19 mouse cellular contexts compared by ENCODE assay signal in genomic region chr1:78688149-78688548, GRCm38 (mm10). TPM values are rescaled to one million over a fixed set of nuclear protein-coding genes. Genes with fewer than 3 reads are reported as not detected.
DNase-seq lines count a peak whose midpoint lies in the region; ATAC-seq and TF ChIP-seq lines count a peak whose summit lies in the region.
"Had no signal": no experiment of that assay in that cellular context is flagged by ENCODE, and none has a peak within 500 bp of the region (broad histone marks: within the 10 kb centered on the region; RNA-seq: fewer than 3 reads in every experiment).

No protein-coding gene starts in this region.

- H3K36me3 ChIP-seq in kidney, postnatal 0 days (ENCODE audit: insufficient read depth, low read length): peaks cover 12% of the 10 kb centered on the region
- H3K36me3 ChIP-seq in kidney, embryonic 15.5 days: peaks cover 40% of the 10 kb centered on the region
- H3K36me3 ChIP-seq in midbrain, postnatal 0 days (ENCODE audit: insufficient read depth, low read length): peaks cover 11% of the 10 kb centered on the region
- H3K36me3 ChIP-seq in midbrain, embryonic 10.5 days: peaks cover 62% of the 10 kb centered on the region

- peak; percentile 35; the same call in 1 of the 2 replicates for TF ChIP-seq CTCF in kidney, postnatal 0 days (IDR thresholded peaks at IDR 0.05; ENCODE audit: low read depth)
- peak; percentile 48 for TF ChIP-seq CTCF in midbrain, postnatal 0 days (IDR thresholded peaks at IDR 0.05)

- H3K9ac ChIP-seq in kidney, postnatal 0 days (ENCODE audit: low read depth, low read length): no peak overlapping the region
- no peak overlapping the region for H3K9ac ChIP-seq in kidney, embryonic 15.5 days
- H3K9ac ChIP-seq in midbrain, postnatal 0 days (replicated peaks; ENCODE audit: low read length, poor library complexity, severe bottlenecking): no peak overlapping the region
- H3K9ac ChIP-seq: forebrain, embryonic 15.5 days; midbrain, embryonic 12.5 days; stomach, embryonic 15.5 days had no signal

- ATAC-seq in kidney, postnatal 0 days (replicated peaks; ENCODE audit: low FRiP score, low read depth): no peak
- no peak for ATAC-seq in kidney, embryonic 15.5 days (replicated peaks; ENCODE audit: low FRiP score)
- ATAC-seq in midbrain, postnatal 0 days (ENCODE audit: low FRiP score): no peak
- ATAC-seq: forebrain, embryonic 15.5 days; hindbrain, embryonic 16.5 days had no signal

- no peaks in the 10 kb centered on the region for H3K4me1 ChIP-seq in kidney, postnatal 0 days (replicated peaks; ENCODE audit: insufficient read depth, low read length)
- no peaks in the 10 kb centered on the region for H3K4me1 ChIP-seq in kidney, embryonic 15.5 days
- H3K4me1 ChIP-seq in midbrain, postnatal 0 days (ENCODE audit: insufficient read depth, low read length): no peaks in the 10 kb centered on the region
- no peaks in the 10 kb centered on the region for H3K4me1 ChIP-seq in midbrain, embryonic 10.5 days
- H3K4me1 ChIP-seq: forebrain, embryonic 15.5 days; midbrain, embryonic 12.5 days; stomach, embryonic 15.5 days had no signal

- H3K4me2 ChIP-seq in kidney, postnatal 0 days (ENCODE audit: low read length): no peak overlapping the region
- no peak overlapping the region for H3K4me2 ChIP-seq in kidney, embryonic 15.5 days
- H3K4me2 ChIP-seq in midbrain, postnatal 0 days (ENCODE audit: low read depth, low read length, poor library complexity, severe bottlenecking): no peak overlapping the region
- H3K4me2 ChIP-seq: forebrain, embryonic 15.5 days; midbrain, embryonic 12.5 days; stomach, embryonic 15.5 days had no signal

- no peak overlapping the region for H3K27ac ChIP-seq in kidney, postnatal 0 days
- H3K27ac ChIP-seq in kidney, embryonic 15.5 days: no peak overlapping the region
- H3K27ac ChIP-seq in midbrain, postnatal 0 days (ENCODE audit: low read depth, low read length): no peak overlapping the region
- H3K27ac ChIP-seq in midbrain, embryonic 10.5 days (replicated peaks): no peak overlapping the region
- H3K27ac ChIP-seq: forebrain, embryonic 15.5 days; midbrain, embryonic 12.5 days; stomach, embryonic 15.5 days had no signal

- H3K4me3 ChIP-seq in kidney, postnatal 0 days (replicated peaks; ENCODE audit: low read depth, low read length): no peak overlapping the region
- H3K4me3 ChIP-seq in kidney, embryonic 15.5 days (replicated peaks): no peak overlapping the region
- H3K4me3 ChIP-seq in midbrain, postnatal 0 days (ENCODE audit: low read depth, low read length): no peak overlapping the region
- no peak overlapping the region for H3K4me3 ChIP-seq in midbrain, embryonic 10.5 days
- H3K4me3 ChIP-seq: forebrain, embryonic 15.5 days; midbrain, embryonic 12.5 days; stomach, embryonic 15.5 days had no signal

- H3K27me3 ChIP-seq in kidney, postnatal 0 days (ENCODE audit: insufficient read depth, low read length): no peaks in the 10 kb centered on the region
- no peaks in the 10 kb centered on the region for H3K27me3 ChIP-seq in kidney, embryonic 15.5 days
- H3K27me3 ChIP-seq in midbrain, postnatal 0 days (ENCODE audit: insufficient read depth, low read length): no peaks in the 10 kb centered on the region
- no peaks in the 10 kb centered on the region for H3K27me3 ChIP-seq in midbrain, embryonic 10.5 days (ENCODE audit: low read depth, poor library complexity, severe bottlenecking)
- H3K27me3 ChIP-seq: forebrain, embryonic 15.5 days; midbrain, embryonic 12.5 days; stomach, embryonic 15.5 days had no signal

- peak; percentile 12 for DNase-seq in embryo, embryonic 11 days
- DNase-seq in embryo, embryonic 10 days (ENCODE audit: low spot score): no peak
- DNase-seq in kidney, postnatal 0 days (ENCODE audit: low spot score): no peak
- DNase-seq in midbrain, postnatal 0 days (ENCODE audit: low spot score): no peak
- DNase-seq in midbrain, embryonic 10.5 days (ENCODE audit: low spot score): no peak
- no peak for DNase-seq in yolk sac, embryonic 10.5 days (ENCODE audit: low spot score)
- DNase-seq: adrenal gland, postnatal 10 days; B cell, adult 2 months; cerebellum, postnatal 25 days; gastrocnemius, postnatal 10 days; heart, postnatal 14 days; kidney, adult 9 months; lung, adult 18-20 months; thymus, postnatal 36 days had no signal

- WGBS in kidney, postnatal 0 days: 87% methylated on average over 7 of the region's 7 CpGs
- 89% methylated on average over 7 of the region's 7 CpGs for WGBS in kidney, embryonic 15.5 days
- WGBS in midbrain, postnatal 0 days: 89% methylated on average over 7 of the region's 7 CpGs
- 86% methylated on average over 7 of the region's 7 CpGs for WGBS in midbrain, embryonic 10.5 days

- H3K9me3 ChIP-seq in kidney, postnatal 0 days (replicated peaks; ENCODE audit: low read length): no peaks in the 10 kb centered on the region
- no peaks in the 10 kb centered on the region for H3K9me3 ChIP-seq in kidney, embryonic 15.5 days (replicated peaks)
- H3K9me3 ChIP-seq in midbrain, postnatal 0 days (ENCODE audit: low read length): no peaks in the 10 kb centered on the region
- no peaks in the 10 kb centered on the region for H3K9me3 ChIP-seq in midbrain, embryonic 10.5 days (replicated peaks)
- H3K9me3 ChIP-seq: forebrain, embryonic 15.5 days; midbrain, embryonic 12.5 days; stomach, embryonic 15.5 days had no signal

RNA-seq across cellular contexts. Expression of gene Utp14b, which starts 30.3 kb away (rescaled TPM):
- polyA plus RNA-seq in kidney, postnatal 0 days (2015; fragmentation: Nextera tagmentation; extraction: Ambion mirVana): 2.6 and 2.7 TPM in 2 replicates
- polyA plus RNA-seq in kidney, embryonic 15.5 days (2015; fragmentation: Nextera tagmentation; extraction: Ambion mirVana): 3.2 and 3.7 TPM in 2 replicates
- total RNA-seq in midbrain, postnatal 0 days (2014; rRNA removed): 6.7 and 8.8 TPM in 2 replicates
- 1.8 and 2.4 TPM in 2 replicates for polyA plus RNA-seq in midbrain, postnatal 0 days (2015; fragmentation: Nextera tagmentation; extraction: Ambion mirVana)
- 3.6 and 3.8 TPM in 2 replicates for polyA plus RNA-seq in midbrain, embryonic 10.5 days (2016; fragmentation: Nextera tagmentation; extraction: Ambion mirVana)

RNA-seq across cellular contexts. Expression of gene Acsl3, which starts 30.5 kb away (rescaled TPM):
- 55.2 and 58.2 TPM in 2 replicates for polyA plus RNA-seq in kidney, postnatal 0 days (2015; fragmentation: Nextera tagmentation; extraction: Ambion mirVana)
- 70.2 and 71.6 TPM in 2 replicates for polyA plus RNA-seq in kidney, embryonic 15.5 days (2015; fragmentation: Nextera tagmentation; extraction: Ambion mirVana)
- total RNA-seq in midbrain, postnatal 0 days (2014; rRNA removed): 104 and 108 TPM in 2 replicates
- 87.5 and 89.2 TPM in 2 replicates for polyA plus RNA-seq in midbrain, postnatal 0 days (2015; fragmentation: Nextera tagmentation; extraction: Ambion mirVana)
- 82.3 and 86.2 TPM in 2 replicates for polyA plus RNA-seq in midbrain, embryonic 10.5 days (2016; fragmentation: Nextera tagmentation; extraction: Ambion mirVana)
